Mouse (Mus musculus) monocyte, adult 5-6 weeks (primary cell): ENCODE data around the gene Naa15. TPM values are rescaled to one million over a fixed set of nuclear protein-coding genes. Genes with fewer than 3 reads are reported as not detected.
A peak's percentile ranks its signal among the peaks of the same experiment; 100 is the strongest.
"Not testable (repeated sequence)": the region's sequence is repeated elsewhere in the genome, so short reads cannot be mapped to it uniquely, and the experiment has no call there.

ENCODE experiments used
- ATAC-seq: fragments of 153-309, 156-312 bp; replicated peaks from 2 replicates; pipeline ENCODE4 v1.8.0; 2017; ENCODE audit warnings: mild to moderate bottlenecking; ENCODE audit not compliant: low TSS enrichment, insufficient number of reproducible peaks, severe bottlenecking, poor library complexity, low FRiP score
- total RNA-seq: library from RNA; stranded (forward); fragments of 200-1000, 200-491, 200-594 nt; gene quantifications from 3 replicates; pipeline ENCODE4 v1.2.3, GENCODE M21; 2017

Gene Naa15
- total RNA-seq, 1 experiment from 2014 or later, result 61.2 TPM

GRCm38 (mm10) chr3:51391095-51391494 is 23.9 kb upstream of the Naa15 start:
- ATAC-seq, result no peak

DNA sequence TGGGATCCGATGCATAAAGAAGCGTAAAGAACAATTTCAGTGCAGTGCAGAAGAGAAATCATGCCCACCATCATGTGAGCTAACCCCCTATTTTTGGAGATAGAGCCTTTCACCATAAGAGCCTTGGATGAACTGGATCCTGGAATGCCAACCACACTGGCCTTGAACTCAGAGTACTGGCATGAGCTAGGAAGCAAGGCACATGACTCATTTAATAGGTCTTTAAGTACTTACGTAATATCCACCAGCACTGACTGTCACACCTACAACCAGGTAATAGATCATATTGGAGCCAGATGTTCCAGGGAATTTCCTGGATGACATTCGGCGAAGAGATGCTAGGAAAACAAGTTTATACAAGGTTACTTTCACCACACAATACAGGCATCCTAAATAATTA is 23.4 kb upstream of the Naa15 start:
- no peak for ATAC-seq

DNA sequence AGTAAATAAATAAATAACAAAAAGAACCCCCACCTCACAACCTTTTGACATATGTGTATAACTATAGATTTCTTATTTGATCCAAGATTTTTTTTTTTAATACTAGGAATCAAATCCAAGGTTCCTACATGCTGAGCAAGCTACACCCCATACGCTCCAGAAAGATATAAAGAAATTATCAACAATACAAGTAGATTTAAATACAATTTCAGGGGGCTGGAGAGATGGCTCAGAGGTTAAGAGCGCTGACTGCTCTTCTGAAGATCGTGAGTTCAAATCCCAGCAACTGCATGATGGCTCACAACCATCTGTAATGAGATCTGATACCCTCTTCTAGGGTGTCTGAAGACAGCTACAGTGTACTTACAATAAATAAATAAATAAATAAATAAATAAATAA is 21.9 kb upstream of the Naa15 start:
- not testable (repeated sequence) for ATAC-seq

GRCm38 (mm10) chr3:51393651-51394050 is 21.3 kb upstream of the Naa15 start:
- no peak for ATAC-seq

DNA sequence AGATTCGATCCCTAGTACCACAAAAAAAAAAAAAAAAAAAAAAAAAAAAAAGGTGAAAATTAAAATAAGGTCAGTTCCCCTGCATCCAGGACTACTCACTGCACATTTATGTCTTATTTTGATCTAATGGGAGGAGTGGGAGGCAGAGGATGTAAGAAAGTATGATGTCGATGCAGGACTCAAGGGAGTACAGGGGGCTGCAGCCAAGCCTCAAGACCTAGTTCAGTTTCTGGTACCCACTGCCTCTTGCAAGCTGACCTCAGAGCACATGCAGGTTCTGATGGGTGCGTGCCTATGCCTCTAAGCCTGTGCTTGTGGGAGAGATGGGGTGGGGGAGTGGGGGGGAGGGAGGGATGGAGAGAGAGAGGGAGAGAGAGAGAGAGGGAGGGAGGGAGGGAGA is 20.1 kb upstream of the Naa15 start:
- ATAC-seq, result no peak

GRCm38 (mm10) chr3:51395461-51396145 is 19.3 kb upstream of the Naa15 start:
- ATAC-seq, result no peak

DNA sequence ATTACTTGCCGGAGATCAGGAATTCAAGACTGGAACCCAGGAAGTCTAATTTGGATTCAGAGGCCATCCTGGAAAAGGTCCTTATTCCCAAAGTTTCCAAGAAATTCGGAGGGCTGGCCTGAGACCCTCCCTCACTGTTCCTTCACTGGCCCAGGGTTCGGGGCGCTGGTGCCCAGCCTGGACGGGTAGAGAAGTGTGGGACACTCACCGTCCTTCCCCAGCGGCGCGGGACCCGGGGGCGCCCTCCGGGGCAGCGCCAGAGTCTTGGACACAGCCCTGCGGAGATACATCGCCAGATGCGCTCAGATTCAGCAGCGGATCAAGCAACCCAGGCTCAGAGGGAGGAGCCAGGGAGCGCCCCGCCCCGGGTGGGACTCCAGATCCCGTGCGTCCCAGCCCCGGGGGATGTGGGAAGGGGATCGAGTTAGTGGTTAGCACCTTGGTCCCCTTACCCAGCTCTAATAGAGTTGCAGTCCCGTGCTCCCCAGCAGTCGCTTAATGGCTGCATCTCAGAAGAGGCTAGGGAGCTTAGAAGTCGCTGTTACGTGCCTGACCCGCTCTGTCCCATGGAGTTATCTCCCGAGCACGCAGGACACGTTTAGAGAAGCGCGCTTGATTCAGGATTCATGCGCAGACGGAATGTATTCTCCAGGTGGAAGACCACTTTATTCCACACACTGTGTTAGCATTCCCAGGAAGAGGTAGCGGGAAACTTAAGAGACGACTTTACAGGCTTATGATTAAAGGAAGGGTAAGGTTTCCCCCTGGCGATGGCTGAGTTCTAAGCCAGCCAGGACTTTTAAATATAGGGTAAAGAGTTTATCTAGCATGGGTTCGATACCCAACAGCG is 18.5 kb upstream of the Naa15 start, which contains the start of gene Mgarp:
Gene Mgarp, minus strand, starts transcription at position 520 of the 850 bp plus-strand sequence.
- 0 out of 2 replicates have a peak, but pooled peaks have one; percentile 22 for ATAC-seq

DNA sequence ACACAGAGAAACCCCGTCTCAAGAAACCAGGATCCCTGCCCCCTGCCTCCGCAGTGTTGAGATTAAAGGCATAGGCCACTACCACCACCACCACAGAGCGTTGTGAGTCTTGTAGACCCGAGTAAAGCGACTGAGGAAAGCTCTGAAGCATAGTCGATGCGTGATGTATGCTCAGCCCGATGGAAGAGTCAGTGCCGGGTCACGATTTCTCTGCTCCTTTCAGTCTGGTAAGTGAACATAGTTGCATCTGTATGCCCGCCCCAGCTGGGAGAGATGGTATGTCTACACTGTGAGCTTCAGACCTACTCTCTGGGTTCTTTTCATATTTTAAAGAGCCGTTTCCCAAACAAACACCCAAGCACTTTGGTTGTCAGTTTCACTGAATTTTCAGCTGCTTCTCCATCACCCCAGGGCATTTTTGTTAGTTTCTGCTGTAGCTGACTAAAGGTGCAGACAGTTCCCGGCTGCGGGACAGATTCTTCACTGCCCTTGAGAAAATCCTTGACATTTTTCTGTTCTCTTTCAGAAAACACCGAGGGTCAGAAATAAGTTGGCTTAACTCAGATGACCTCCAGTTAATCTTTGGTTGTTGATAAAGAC is 17.1 kb upstream of the Naa15 start:
- ATAC-seq, result no peak

GRCm38 (mm10) chr3:51398667-51399066 is 16.3 kb upstream of the Naa15 start:
- ATAC-seq, result no peak

DNA sequence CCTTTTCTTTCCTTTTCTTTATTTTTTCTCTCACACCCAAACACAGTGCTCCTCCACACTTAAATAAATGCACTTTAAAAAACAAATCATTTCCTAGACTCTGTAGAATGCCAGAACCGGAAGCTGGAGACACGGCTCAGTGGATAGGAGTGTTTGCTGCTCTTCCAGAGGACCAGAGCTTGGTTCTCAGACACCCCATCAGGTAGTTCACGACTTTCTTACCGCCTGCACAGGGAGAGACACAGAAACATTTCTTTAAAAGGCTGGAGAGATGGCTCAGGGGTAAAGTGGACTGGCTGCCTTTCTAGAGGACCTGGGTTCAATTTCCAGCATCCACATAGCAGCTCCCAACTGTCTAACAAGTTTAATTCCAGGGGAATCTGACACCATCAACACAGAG is 15.4 kb upstream of the Naa15 start:
- no peak for ATAC-seq

GRCm38 (mm10) chr3:51400682-51401081 is 14.3 kb upstream of the Naa15 start:
- no peak for ATAC-seq

- not testable (repeated sequence) for ATAC-seq
Measured at GRCm38 (mm10) chr3:51402054-51402453, 12.9 kb upstream of the Naa15 start.

DNA sequence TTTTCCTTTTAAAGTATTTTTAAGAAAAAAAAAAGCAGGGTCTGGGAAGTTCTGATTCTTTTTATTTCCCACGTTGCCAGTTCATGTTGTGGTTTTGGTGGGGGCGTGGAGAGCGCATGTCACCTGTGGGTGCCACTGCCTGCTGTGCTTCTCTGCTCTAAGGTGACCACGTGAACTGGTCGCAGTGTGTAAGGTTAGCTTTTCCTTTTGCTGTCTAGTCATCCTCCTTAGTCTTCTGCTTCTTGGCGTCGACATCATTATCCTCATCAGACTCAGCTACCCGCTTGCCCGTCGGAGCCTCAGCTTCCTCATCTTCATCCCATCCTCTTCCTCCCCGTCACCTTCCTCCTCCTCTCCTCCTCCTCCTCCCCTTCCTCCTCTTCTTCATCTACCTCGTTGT is 12.3 kb upstream of the Naa15 start:
- no peak for ATAC-seq

GRCm38 (mm10) chr3:51407870-51408560 is 6.9 kb upstream of the Naa15 start:
- ATAC-seq, result no peak

- ATAC-seq, result peak; percentile 93
Measured at GRCm38 (mm10) chr3:51408561-51409183, 6.3 kb upstream of the Naa15 start, which contains the start of gene Ndufc1. Gene Ndufc1, minus strand, starts transcription at chr3:51408988.

- no peak for ATAC-seq
Measured at GRCm38 (mm10) chr3:51412457-51412856, 2.5 kb upstream of the Naa15 start.

GRCm38 (mm10) chr3:51413276-51413675 is 1.7 kb upstream of the Naa15 start:
- no peak for ATAC-seq

DNA sequence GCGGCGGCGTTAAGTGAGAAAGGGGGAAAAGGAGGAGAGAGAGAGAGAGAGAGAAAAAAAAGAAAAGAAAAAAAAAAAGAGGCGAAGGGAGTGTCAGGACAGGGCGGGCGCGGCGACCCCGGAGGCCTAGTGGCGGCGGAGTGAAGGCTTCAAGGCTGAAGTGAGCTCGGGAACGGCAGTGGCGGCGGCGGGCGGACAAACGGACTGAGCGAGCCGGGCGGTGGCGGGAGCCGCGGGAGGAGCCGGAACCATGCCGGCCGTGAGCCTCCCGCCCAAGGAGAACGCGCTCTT is 1.1 kb downstream of the Naa15 start:
- peak; percentile 9; the same call in 1 of the 2 replicates for ATAC-seq
